Mouse (Mus musculus) inflammation-experienced regulatory T-cells, adult 6 months (primary cell): ENCODE data around the gene Defb30. TPM values are rescaled to one million over a fixed set of nuclear protein-coding genes. Genes with fewer than 3 reads are reported as not detected.

Source experiments
- polyA plus RNA-seq, 3 experiments: library from polyadenylated mRNA; unstranded; fragments of 100-300 nt; shearing (Covaris generic); gene quantifications; one replicate each; pipeline ENCODE4 v1.2.1; 2017

The Defb30 gene
- polyA plus RNA-seq, 3 experiments from 2014 or later = not detected

Other genes starting within 250 kb of the Defb30 start
- 1 to 10 TPM; 5.0 to 6.7 (median 5.2) TPM for gene Wdfy2, start 212.3 kb downstream of the Defb30 start, polyA plus RNA-seq
- gene Defb48, start 65.5 kb downstream of the Defb30 start, polyA plus RNA-seq = not detected
- gene Defb47, start 51.9 kb downstream of the Defb30 start, polyA plus RNA-seq = not detected
- not detected for gene Defb43, start 38.2 kb downstream of the Defb30 start, polyA plus RNA-seq
- gene Defb42, start 3.0 kb downstream of the Defb30 start, polyA plus RNA-seq = under 1 TPM in 1 of 3 experiments, not detected in 2; 0.46 TPM